Mouse (Mus musculus): ENCODE results near the gene Tnfrsf11a. TPM values are rescaled to one million over a fixed set of nuclear protein-coding genes. Genes with fewer than 3 reads are reported as not detected.

The Tnfrsf11a gene
- polyA plus RNA-seq, 1 experiment from 2014 or later: 0.34 TPM

GRCm38 (mm10) chr1:105786731-105787357, 6.3 kb downstream of the Tnfrsf11a start:
- no peak overlapping the region for H3K27ac ChIP-seq (replicated peaks in 1 of 2; ENCODE audit: control insufficient read depth in 1 of 2, insufficient read depth in 1 of 2, low read depth in 2 of 2, low read length in 2 of 2)
- no peaks in the 10 kb centered on the region for H3K36me3 ChIP-seq (ENCODE audit: control insufficient read depth, insufficient read depth, low read length)
- H3K9ac ChIP-seq (ENCODE audit: low read length): no peak overlapping the region
- H3K4me1 ChIP-seq (ENCODE audit: control insufficient read depth in 2 of 2, insufficient read depth in 2 of 2, low read length in 2 of 2): peaks cover 0 to 3% of the 10 kb centered on the region in 2 experiments; a peak in 1 of 4 replicates
- no peak overlapping the region for H3K4me2 ChIP-seq (ENCODE audit: low read length)
- H3K27me3 ChIP-seq (ENCODE audit: control insufficient read depth, insufficient read depth, low read length): peaks cover 9% of the 10 kb centered on the region
- no peaks in the 10 kb centered on the region for H3K9me3 ChIP-seq (ENCODE audit: control insufficient read depth, low read length)
- no peak for ATAC-seq (ENCODE audit: insufficient number of reproducible peaks, insufficient read depth, low FRiP score, low read depth)
- WGBS: 57% methylated on average over 6 of the region's 6 CpGs
- no peak overlapping the region for H3K4me3 ChIP-seq (ENCODE audit: control insufficient read depth in 1 of 2, insufficient read depth in 1 of 2, low read depth in 1 of 2, low read length in 2 of 2)

- H3K9me3 ChIP-seq (ENCODE audit: control insufficient read depth, low read length): no peaks in the 10 kb centered on the region
- H3K27ac ChIP-seq (replicated peaks in 1 of 2; ENCODE audit: control insufficient read depth in 1 of 2, insufficient read depth in 1 of 2, low read depth in 2 of 2, low read length in 2 of 2): no peak overlapping the region
- ATAC-seq (ENCODE audit: insufficient number of reproducible peaks, insufficient read depth, low FRiP score, low read depth): no peak
- no peak overlapping the region for H3K4me2 ChIP-seq (ENCODE audit: low read length)
- H3K4me1 ChIP-seq (ENCODE audit: control insufficient read depth in 2 of 2, insufficient read depth in 2 of 2, low read length in 2 of 2): peaks cover 0 to under 1% of the 10 kb centered on the region in 2 experiments; a peak in 1 of 4 replicates
- H3K27me3 ChIP-seq (ENCODE audit: control insufficient read depth, insufficient read depth, low read length): no peaks in the 10 kb centered on the region
- WGBS: 78% methylated on average over 3 of the region's 3 CpGs
- H3K4me3 ChIP-seq (ENCODE audit: control insufficient read depth in 1 of 2, insufficient read depth in 1 of 2, low read depth in 1 of 2, low read length in 2 of 2): no peak overlapping the region
- H3K36me3 ChIP-seq (ENCODE audit: control insufficient read depth, insufficient read depth, low read length): no peaks in the 10 kb centered on the region
- no peak overlapping the region for H3K9ac ChIP-seq (ENCODE audit: low read length)
These were observed 9.6 kb downstream of the Tnfrsf11a start for GRCm38 (mm10) chr1:105790103-105790502.

GRCm38 (mm10) chr1:105794670-105795069, 14.2 kb downstream of the Tnfrsf11a start:
- no peak overlapping the region for H3K9ac ChIP-seq (ENCODE audit: low read length)
- H3K4me1 ChIP-seq (ENCODE audit: control insufficient read depth in 2 of 2, insufficient read depth in 2 of 2, low read length in 2 of 2): no peaks in the 10 kb centered on the region
- no peaks in the 10 kb centered on the region for H3K36me3 ChIP-seq (ENCODE audit: control insufficient read depth, insufficient read depth, low read length)
- H3K4me2 ChIP-seq (ENCODE audit: low read length): no peak overlapping the region
- no peaks in the 10 kb centered on the region for H3K9me3 ChIP-seq (ENCODE audit: control insufficient read depth, low read length)
- no peaks in the 10 kb centered on the region for H3K27me3 ChIP-seq (ENCODE audit: control insufficient read depth, insufficient read depth, low read length)
- 85% methylated on average over 6 of the region's 6 CpGs for WGBS
- no peak for ATAC-seq (ENCODE audit: insufficient number of reproducible peaks, insufficient read depth, low FRiP score, low read depth)
- H3K4me3 ChIP-seq (ENCODE audit: control insufficient read depth in 1 of 2, insufficient read depth in 1 of 2, low read depth in 1 of 2, low read length in 2 of 2): no peak overlapping the region
- H3K27ac ChIP-seq (replicated peaks in 1 of 2; ENCODE audit: control insufficient read depth in 1 of 2, insufficient read depth in 1 of 2, low read depth in 2 of 2, low read length in 2 of 2): no peak overlapping the region

DNA sequence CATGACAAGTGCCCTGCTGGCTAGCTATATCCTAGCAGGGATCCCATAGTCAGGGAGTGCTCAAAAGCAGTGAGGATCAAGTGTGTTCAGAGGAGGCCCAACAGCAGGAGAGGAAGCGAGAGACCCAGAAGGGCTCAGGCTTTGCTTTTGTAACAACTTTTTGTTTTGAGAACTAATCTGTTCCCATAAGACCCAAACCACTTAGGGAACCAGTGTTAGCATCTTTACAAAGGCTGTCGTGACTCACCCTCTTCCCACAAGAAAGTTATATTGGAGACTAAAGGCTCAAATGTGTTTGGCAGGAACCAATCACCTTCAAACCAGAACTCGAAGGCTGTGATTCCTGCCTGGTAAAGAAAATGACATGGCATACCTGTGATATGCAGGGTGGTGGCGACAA, 15.2 kb downstream of the Tnfrsf11a start:
- Histone ChIP-seq H3K27me3 (ENCODE audit: control insufficient read depth, insufficient read depth, low read length) (no peaks in the 10 kb centered on the region), H3K27ac (replicated peaks in 1 of 2; ENCODE audit: control insufficient read depth in 1 of 2, insufficient read depth in 1 of 2, low read depth in 2 of 2, low read length in 2 of 2) (no peak overlapping the region), H3K36me3 (ENCODE audit: control insufficient read depth, insufficient read depth, low read length) (no peaks in the 10 kb centered on the region), H3K4me1 (ENCODE audit: control insufficient read depth in 2 of 2, insufficient read depth in 2 of 2, low read length in 2 of 2) (no peaks in the 10 kb centered on the region), H3K4me2 (ENCODE audit: low read length) (no peak overlapping the region), H3K9me3 (ENCODE audit: control insufficient read depth, low read length) (no peaks in the 10 kb centered on the region), H3K4me3 (ENCODE audit: control insufficient read depth in 1 of 2, insufficient read depth in 1 of 2, low read depth in 1 of 2, low read length in 2 of 2) (no peak overlapping the region), H3K9ac (ENCODE audit: low read length) (no peak overlapping the region)
- WGBS: 81% methylated on average over 4 of the region's 4 CpGs
- no peak for ATAC-seq (ENCODE audit: insufficient number of reproducible peaks, insufficient read depth, low FRiP score, low read depth)

DNA sequence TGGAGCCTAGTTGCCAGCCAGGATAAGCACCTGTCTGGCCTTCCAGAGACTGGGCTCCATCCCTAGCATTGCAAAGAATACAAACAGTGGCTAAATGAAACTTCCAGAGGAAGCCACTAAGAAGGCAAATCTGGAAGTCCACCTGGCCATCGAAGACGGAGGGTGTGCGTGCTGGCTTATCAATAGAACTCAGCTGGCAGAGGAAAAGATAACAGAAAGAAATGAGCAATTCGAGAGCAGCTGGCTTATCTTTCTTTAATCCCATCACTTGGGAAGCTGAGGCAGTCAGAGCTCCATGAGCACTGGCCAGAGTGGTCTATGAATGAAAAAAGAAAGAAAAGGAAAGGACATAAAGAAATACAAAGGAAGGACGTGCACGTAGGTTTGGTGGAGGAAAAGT, 20.1 kb downstream of the Tnfrsf11a start:
- no peaks in the 10 kb centered on the region for H3K9me3 ChIP-seq (ENCODE audit: control insufficient read depth, low read length)
- no peaks in the 10 kb centered on the region for H3K36me3 ChIP-seq (ENCODE audit: control insufficient read depth, insufficient read depth, low read length)
- no peak overlapping the region for H3K27ac ChIP-seq (replicated peaks in 1 of 2; ENCODE audit: control insufficient read depth in 1 of 2, insufficient read depth in 1 of 2, low read depth in 2 of 2, low read length in 2 of 2)
- no peaks in the 10 kb centered on the region for H3K27me3 ChIP-seq (ENCODE audit: control insufficient read depth, insufficient read depth, low read length)
- no peak for ATAC-seq (ENCODE audit: insufficient number of reproducible peaks, insufficient read depth, low FRiP score, low read depth)
- WGBS: 70% methylated on average over 6 of the region's 6 CpGs
- no peak overlapping the region for H3K9ac ChIP-seq (ENCODE audit: low read length)
- H3K4me3 ChIP-seq (ENCODE audit: control insufficient read depth in 1 of 2, insufficient read depth in 1 of 2, low read depth in 1 of 2, low read length in 2 of 2): no peak overlapping the region
- no peak overlapping the region for H3K4me2 ChIP-seq (ENCODE audit: low read length)
- peaks cover 3 to 4% of the 10 kb centered on the region in 2 experiments; a peak in 2 of 4 replicates for H3K4me1 ChIP-seq (ENCODE audit: control insufficient read depth in 2 of 2, insufficient read depth in 2 of 2, low read length in 2 of 2)

DNA sequence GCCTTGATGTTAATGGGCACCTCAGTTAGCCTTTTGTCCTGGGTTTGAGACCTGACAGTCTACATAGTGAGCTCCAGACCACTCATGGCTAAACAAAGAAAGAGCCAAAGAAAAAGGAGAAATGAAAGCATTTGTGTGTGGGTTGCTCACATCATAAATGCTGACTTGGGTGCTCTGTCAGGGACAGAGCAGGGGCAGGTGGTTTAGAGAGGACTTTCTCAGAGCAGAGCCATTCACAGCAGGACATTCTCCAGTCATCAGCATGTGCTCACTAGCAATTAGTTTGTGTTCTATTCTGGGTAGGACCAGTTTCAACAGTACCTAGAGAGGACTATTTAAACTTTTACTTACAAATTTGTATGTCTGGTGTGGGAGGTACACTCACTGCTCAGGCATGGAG, 20.7 kb downstream of the Tnfrsf11a start:
- no peak overlapping the region for H3K27ac ChIP-seq (replicated peaks in 1 of 2; ENCODE audit: control insufficient read depth in 1 of 2, insufficient read depth in 1 of 2, low read depth in 2 of 2, low read length in 2 of 2)
- H3K36me3 ChIP-seq (ENCODE audit: control insufficient read depth, insufficient read depth, low read length): no peaks in the 10 kb centered on the region
- ATAC-seq (ENCODE audit: insufficient number of reproducible peaks, insufficient read depth, low FRiP score, low read depth): no peak
- H3K4me2 ChIP-seq (ENCODE audit: low read length): no peak overlapping the region
- no peaks in the 10 kb centered on the region for H3K27me3 ChIP-seq (ENCODE audit: control insufficient read depth, insufficient read depth, low read length)
- no peak overlapping the region for H3K9ac ChIP-seq (ENCODE audit: low read length)
- no peak overlapping the region for H3K4me3 ChIP-seq (ENCODE audit: control insufficient read depth in 1 of 2, insufficient read depth in 1 of 2, low read depth in 1 of 2, low read length in 2 of 2)
- H3K4me1 ChIP-seq (ENCODE audit: control insufficient read depth in 2 of 2, insufficient read depth in 2 of 2, low read length in 2 of 2): peaks cover 3 to 4% of the 10 kb centered on the region in 2 experiments; a peak in 2 of 4 replicates
- no peaks in the 10 kb centered on the region for H3K9me3 ChIP-seq (ENCODE audit: control insufficient read depth, low read length)

GRCm38 (mm10) chr1:105802941-105803340, 22.4 kb downstream of the Tnfrsf11a start:
- Histone ChIP-seq H3K36me3 (ENCODE audit: control insufficient read depth, insufficient read depth, low read length) (no peaks in the 10 kb centered on the region), H3K4me2 (ENCODE audit: low read length) (peak overlapping the region; percentile 3; the same call in 1 of the 2 replicates), H3K9ac (ENCODE audit: low read length) (no peak overlapping the region), H3K9me3 (ENCODE audit: control insufficient read depth, low read length) (no peaks in the 10 kb centered on the region), H3K4me1 (ENCODE audit: control insufficient read depth in 2 of 2, insufficient read depth in 2 of 2, low read length in 2 of 2) (peaks cover 3 to 4% of the 10 kb centered on the region in 2 experiments; a peak in 2 of 4 replicates), H3K4me3 (ENCODE audit: control insufficient read depth in 1 of 2, insufficient read depth in 1 of 2, low read depth in 1 of 2, low read length in 2 of 2) (no peak overlapping the region), H3K27me3 (ENCODE audit: control insufficient read depth, insufficient read depth, low read length) (no peaks in the 10 kb centered on the region), H3K27ac (replicated peaks in 1 of 2; ENCODE audit: control insufficient read depth in 1 of 2, insufficient read depth in 1 of 2, low read depth in 2 of 2, low read length in 2 of 2) (no peak overlapping the region)
- WGBS: 35% methylated on average over 6 of the region's 6 CpGs
- ATAC-seq (ENCODE audit: insufficient number of reproducible peaks, insufficient read depth, low FRiP score, low read depth): no peak

DNA sequence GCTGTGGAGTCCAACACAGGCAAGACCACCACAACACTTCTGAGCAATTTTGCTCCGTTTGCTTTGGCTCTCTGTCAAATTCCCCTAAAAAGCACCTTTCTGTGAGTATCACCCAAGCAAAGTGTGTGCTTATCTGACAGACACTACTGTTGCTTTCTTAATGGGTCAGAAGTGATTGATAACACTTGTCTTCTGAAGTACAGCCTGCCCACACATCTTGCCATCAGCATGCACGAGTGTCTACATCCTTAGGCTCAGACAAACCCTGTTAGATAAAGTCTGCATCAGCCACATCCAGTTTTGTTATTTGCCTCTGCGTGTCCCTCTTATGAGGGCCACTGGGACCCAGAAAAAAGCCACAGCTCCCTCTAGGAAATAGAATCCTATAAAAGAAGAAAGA, 23.8 kb downstream of the Tnfrsf11a start:
- WGBS: 35% methylated on average over 3 of the region's 3 CpGs
- Histone ChIP-seq H3K27ac (replicated peaks in 1 of 2; ENCODE audit: control insufficient read depth in 1 of 2, insufficient read depth in 1 of 2, low read depth in 2 of 2, low read length in 2 of 2) (no peak overlapping the region), H3K27me3 (ENCODE audit: control insufficient read depth, insufficient read depth, low read length) (no peaks in the 10 kb centered on the region), H3K4me1 (ENCODE audit: control insufficient read depth in 2 of 2, insufficient read depth in 2 of 2, low read length in 2 of 2) (peaks cover 3 to 4% of the 10 kb centered on the region in 2 experiments; a peak in 2 of 4 replicates), H3K4me2 (ENCODE audit: low read length) (no peak overlapping the region), H3K4me3 (ENCODE audit: control insufficient read depth in 1 of 2, insufficient read depth in 1 of 2, low read depth in 1 of 2, low read length in 2 of 2) (no peak overlapping the region), H3K9ac (ENCODE audit: low read length) (no peak overlapping the region), H3K36me3 (ENCODE audit: control insufficient read depth, insufficient read depth, low read length) (no peaks in the 10 kb centered on the region), H3K9me3 (ENCODE audit: control insufficient read depth, low read length) (no peaks in the 10 kb centered on the region)
- ATAC-seq (ENCODE audit: insufficient number of reproducible peaks, insufficient read depth, low FRiP score, low read depth): no peak

Data from heart, embryonic 14.5 days (tissue).